Mouse (Mus musculus): ENCODE results near the gene Gm36210.

DNA sequence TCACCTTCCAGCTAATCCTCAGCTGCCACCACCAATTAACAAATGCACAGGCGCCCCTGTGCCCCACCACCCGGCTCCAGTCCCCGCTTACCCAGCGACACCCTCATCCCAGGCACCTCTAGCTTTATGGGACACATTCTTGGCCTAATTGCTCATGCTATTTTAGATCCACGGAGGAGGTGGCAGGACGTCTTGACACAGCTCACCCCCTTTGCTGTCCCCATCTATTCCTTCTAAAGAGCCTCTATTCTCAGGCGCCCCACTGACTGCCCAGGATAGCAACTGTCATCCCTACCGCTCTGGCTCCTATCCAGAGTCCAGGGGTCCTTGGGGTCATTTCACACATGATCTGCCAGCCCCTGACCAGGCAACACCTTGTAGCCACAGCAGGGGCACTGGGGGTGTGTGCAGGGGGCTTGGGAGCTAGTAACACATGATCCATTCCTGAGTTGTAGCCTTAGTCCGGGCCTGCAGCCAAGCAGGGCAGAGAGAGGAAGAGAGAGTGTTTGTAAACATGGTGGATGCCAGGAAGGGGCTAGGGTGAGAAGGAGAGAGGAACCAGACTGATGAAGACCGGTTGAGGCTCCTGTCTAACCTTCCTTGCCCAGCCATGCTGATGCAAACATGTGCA, 47.6 kb upstream of the Gm36210 start:
- TF ChIP-seq CTCF (IDR thresholded peaks at IDR 0.05; ENCODE audit: insufficient read depth, low read depth, low read length) = no peak
- no peak for TF ChIP-seq POLR2A (IDR thresholded peaks at IDR 0.05; ENCODE audit: insufficient read depth, low read depth, low read length)
